Mouse (Mus musculus) embryonic fibroblast, embryonic 13.5 days (primary cell): Measurements from ENCODE around the gene Nav2.

Experiments used
- CTCF ChIP-seq: IDR thresholded peaks from 2 replicates; pipeline ENCODE4 v1.5.1; 2011; ENCODE audit warnings: mild to moderate bottlenecking, control low read depth, low read length, moderate library complexity, borderline replicate concordance; ENCODE audit not compliant: insufficient read depth
- POLR2A ChIP-seq: IDR thresholded peaks from 2 replicates; pipeline ENCODE4 v1.6.1; 2011; ENCODE audit warnings: low read depth, mild to moderate bottlenecking, control low read depth, low read length, moderate library complexity

GRCm38 (mm10) chr7:49494654-49495053 is 586.1 kb downstream of the Nav2 start:
- no peak for TF ChIP-seq POLR2A
- no peak for TF ChIP-seq CTCF
